ENCODE assay signal across 7 mouse cellular contexts in the genomic region with DNA sequence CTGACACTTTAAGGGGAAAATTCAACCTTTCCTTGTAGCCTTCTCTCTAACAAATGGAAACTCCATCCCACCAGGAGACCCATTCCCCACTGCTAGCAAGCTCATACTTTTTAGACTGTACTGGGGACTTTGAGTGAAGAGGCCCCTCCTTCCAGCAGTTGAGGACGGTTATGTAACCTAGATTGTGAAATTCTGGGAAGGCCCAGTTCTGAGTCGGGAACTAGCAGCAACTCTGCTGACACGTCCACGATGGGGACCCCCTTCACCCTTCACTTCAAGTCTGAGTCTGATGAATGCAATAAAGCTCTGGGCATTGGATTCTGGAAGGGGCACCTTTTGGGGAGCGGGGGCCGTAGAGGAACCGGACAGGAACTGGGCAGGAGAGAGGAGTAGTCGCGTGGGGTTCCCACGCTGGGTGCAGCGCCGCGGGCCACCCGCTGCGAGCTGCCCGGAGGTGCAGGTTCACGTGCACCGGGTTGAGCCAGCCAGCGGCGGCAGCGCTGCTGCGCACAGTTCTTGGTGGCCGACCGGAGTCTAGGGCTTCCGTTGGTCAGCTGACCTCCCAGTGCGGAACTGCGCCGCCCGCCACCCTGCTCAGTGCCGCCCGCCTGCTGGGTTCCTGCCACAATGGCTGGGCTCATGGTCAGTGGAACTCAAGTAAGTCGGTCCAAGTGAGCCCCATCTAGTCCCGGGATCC. TPM values are rescaled to one million over a fixed set of nuclear protein-coding genes. Genes with fewer than 3 reads are reported as not detected.
A peak's percentile ranks its signal among the peaks of the same experiment; 100 is the strongest.
DNase-seq lines count a peak whose midpoint lies in the region; ATAC-seq lines count a peak whose summit lies in the region.

Gene Lrmda, plus strand, starts transcription at position 461 of the 697 bp plus-strand sequence.

- peak; percentile 77 for ATAC-seq in embryonic facial prominence, embryonic 14.5 days (ENCODE audit: low read depth)
- ATAC-seq in heart, embryonic 12.5 days (ENCODE audit: insufficient number of reproducible peaks, low FRiP score), result peak; percentile 88
- ATAC-seq in kidney, embryonic 16.5 days (ENCODE audit: low FRiP score, low TSS enrichment), result peak; percentile 93
- peak; percentile 86 for ATAC-seq in liver, embryonic 13.5 days (ENCODE audit: low read depth)
- ATAC-seq in monocyte, adult 5-6 weeks (replicated peaks; ENCODE audit: insufficient number of reproducible peaks, low FRiP score, low TSS enrichment, poor library complexity, severe bottlenecking), result peak; percentile 86

- H3K9ac ChIP-seq in embryonic facial prominence, embryonic 14.5 days (ENCODE audit: low read depth, low read length), result peak within 1 kb of the TSS; percentile 57
- peak within 1 kb of the TSS; percentile 68 for H3K9ac ChIP-seq in heart, embryonic 12.5 days
- H3K9ac ChIP-seq in kidney, embryonic 16.5 days (replicated peaks; ENCODE audit: low read length), result peak within 1 kb of the TSS; percentile 62
- H3K9ac ChIP-seq in liver, embryonic 13.5 days, result peak within 1 kb of the TSS; percentile 69

- H3K27me3 ChIP-seq in embryonic facial prominence, embryonic 14.5 days (replicated peaks; ENCODE audit: control insufficient read depth, insufficient read depth, low read length), result peaks cover 12% of the 10 kb centered on the region; the same call in 1 of the 2 replicates
- H3K27me3 ChIP-seq in heart, embryonic 12.5 days (replicated peaks), result peaks cover 41% of the 10 kb centered on the region
- 0 out of 2 replicates have a peak, but pooled peaks cover 4% of the 10 kb centered on the region for H3K27me3 ChIP-seq in kidney, embryonic 16.5 days (ENCODE audit: insufficient read depth, low read length)
- peaks cover 7% of the 10 kb centered on the region; the same call in 1 of the 2 replicates for H3K27me3 ChIP-seq in liver, embryonic 13.5 days

- no peaks in the 10 kb centered on the region for H3K9me3 ChIP-seq in embryonic facial prominence, embryonic 14.5 days (ENCODE audit: control insufficient read depth, low read length)
- H3K9me3 ChIP-seq in heart, embryonic 12.5 days (replicated peaks), result no peaks in the 10 kb centered on the region
- H3K9me3 ChIP-seq in kidney, embryonic 16.5 days (ENCODE audit: low read length), result no peaks in the 10 kb centered on the region
- H3K9me3 ChIP-seq in liver, embryonic 13.5 days (replicated peaks), result no peaks in the 10 kb centered on the region

- no peak within 1 kb of the TSS for H3K27ac ChIP-seq in embryonic facial prominence, embryonic 14.5 days (replicated peaks; ENCODE audit: low read depth, low read length)
- no peak within 1 kb of the TSS for H3K27ac ChIP-seq in heart, embryonic 12.5 days (ENCODE audit: poor library complexity, severe bottlenecking)
- no peak within 1 kb of the TSS for H3K27ac ChIP-seq in kidney, embryonic 16.5 days (ENCODE audit: low read length)
- peak within 1 kb of the TSS; percentile 55; the same call in 1 of the 2 replicates for H3K27ac ChIP-seq in liver, embryonic 13.5 days

- peak within 1 kb of the TSS; percentile 83 for H3K4me2 ChIP-seq in embryonic facial prominence, embryonic 14.5 days (ENCODE audit: low read depth, low read length)
- peak within 1 kb of the TSS; percentile 85 for H3K4me2 ChIP-seq in heart, embryonic 12.5 days
- peak within 1 kb of the TSS; percentile 78 for H3K4me2 ChIP-seq in kidney, embryonic 16.5 days (replicated peaks; ENCODE audit: low read depth, low read length)
- H3K4me2 ChIP-seq in liver, embryonic 13.5 days, result peak within 1 kb of the TSS; percentile 79

- peak within 1 kb of the TSS; percentile 39 for H3K4me3 ChIP-seq in embryonic facial prominence, embryonic 14.5 days (ENCODE audit: low read depth, low read length)
- H3K4me3 ChIP-seq in heart, embryonic 12.5 days, result peak within 1 kb of the TSS; percentile 48
- peak within 1 kb of the TSS; percentile 41 for H3K4me3 ChIP-seq in kidney, embryonic 16.5 days (ENCODE audit: low read length)
- peak within 1 kb of the TSS; percentile 56 for H3K4me3 ChIP-seq in liver, embryonic 13.5 days (replicated peaks)

- H3K4me1 ChIP-seq in embryonic facial prominence, embryonic 14.5 days (ENCODE audit: control insufficient read depth, insufficient read depth, low read length), result peaks cover 7% of the 10 kb centered on the region
- peaks cover 15% of the 10 kb centered on the region for H3K4me1 ChIP-seq in heart, embryonic 12.5 days (replicated peaks)
- H3K4me1 ChIP-seq in kidney, embryonic 16.5 days (ENCODE audit: insufficient read depth, low read length), result peaks cover 12% of the 10 kb centered on the region; the same call in 1 of the 2 replicates
- peaks cover 24% of the 10 kb centered on the region for H3K4me1 ChIP-seq in liver, embryonic 13.5 days (replicated peaks)

- peak; percentile 34 to 49 for DNase-seq in adrenal gland, postnatal 4 days (ENCODE audit: low spot score in 2 of 2)
- peak; percentile 64 for DNase-seq in embryonic facial prominence, embryonic 14.5 days (ENCODE audit: low spot score)
- peak; percentile 39 for DNase-seq in liver, embryonic 13.5 days
- DNase-seq in spleen, postnatal 4 days (ENCODE audit: low spot score in 2 of 2), result peak; percentile 64 to 79

- H3K36me3 ChIP-seq in embryonic facial prominence, embryonic 14.5 days (ENCODE audit: control insufficient read depth, insufficient read depth, low read length), result no peaks in the 10 kb centered on the region
- no peaks in the 10 kb centered on the region for H3K36me3 ChIP-seq in heart, embryonic 12.5 days
- no peaks in the 10 kb centered on the region for H3K36me3 ChIP-seq in kidney, embryonic 16.5 days (ENCODE audit: insufficient read depth, low read length)
- no peaks in the 10 kb centered on the region for H3K36me3 ChIP-seq in liver, embryonic 13.5 days

- WGBS in embryonic facial prominence, embryonic 14.5 days, result 3% methylated on average over 17 of the region's 33 CpGs
- WGBS in heart, embryonic 12.5 days, result 3% methylated on average over 33 of the region's 33 CpGs
- WGBS in kidney, embryonic 16.5 days, result 3% methylated on average over 33 of the region's 33 CpGs
- WGBS in liver, embryonic 13.5 days (ENCODE audit: insufficient replicate concordance), result under 1% methylated on average over 33 of the region's 33 CpGs

RNA-seq across cellular contexts. Expression of gene Lrmda, which starts in this region (rescaled TPM):
- total RNA-seq in adrenal gland, postnatal 4 days (2021), result 1 to 10 TPM; 3.7 to 3.9 TPM
- polyA plus RNA-seq in embryonic facial prominence, embryonic 14.5 days (2014; fragmentation: Nextera tagmentation; extraction: Ambion mirVana), result 0.24 and 0.97 TPM in 2 replicates
- polyA plus RNA-seq in heart, embryonic 12.5 days (2016; fragmentation: Nextera tagmentation; extraction: Ambion mirVana), result 1.0 and 1.3 TPM in 2 replicates
- 0.45 and 0.76 TPM in 2 replicates for polyA plus RNA-seq in kidney, embryonic 16.5 days (2015; fragmentation: Nextera tagmentation; extraction: Ambion mirVana)
- 0.25 and 0.27 TPM in 2 replicates for polyA plus RNA-seq in liver, embryonic 13.5 days (2015; fragmentation: Nextera tagmentation; extraction: Ambion mirVana)
- total RNA-seq in monocyte, adult 5-6 weeks (2017), result 6.4 to 20.3 TPM (median 10.3 TPM) in 3 replicates

Comparison
In these comparisons a context has a peak if more than half of its experiments do, and no peak if none do; other contexts are left out.
1. Peak in DNase-seq, ATAC-seq, H3K4me3 ChIP-seq, H3K9ac ChIP-seq and H3K4me2 ChIP-seq in embryonic facial prominence, embryonic 14.5 days; RNA of the gene not detected or under 1 TPM.
2. Peak in ATAC-seq, H3K4me3 ChIP-seq, H3K9ac ChIP-seq and H3K4me2 ChIP-seq in kidney, embryonic 16.5 days; RNA of the gene not detected or under 1 TPM.
3. Peak in DNase-seq, ATAC-seq, H3K4me3 ChIP-seq, H3K27ac ChIP-seq, H3K9ac ChIP-seq and H3K4me2 ChIP-seq in liver, embryonic 13.5 days; RNA of the gene not detected or under 1 TPM.